Mouse (Mus musculus) testis, postnatal 14 days (tissue): ENCODE data around the gene Ddx54.
A peak's percentile ranks its signal among the peaks of the same experiment; 100 is the strongest.

ENCODE experiments used
- DNase-seq: peaks from one replicate; pipeline ENCODE4 v3.0.0; 2021; ENCODE audit warnings: low spot score

The Ddx54 gene

DNA sequence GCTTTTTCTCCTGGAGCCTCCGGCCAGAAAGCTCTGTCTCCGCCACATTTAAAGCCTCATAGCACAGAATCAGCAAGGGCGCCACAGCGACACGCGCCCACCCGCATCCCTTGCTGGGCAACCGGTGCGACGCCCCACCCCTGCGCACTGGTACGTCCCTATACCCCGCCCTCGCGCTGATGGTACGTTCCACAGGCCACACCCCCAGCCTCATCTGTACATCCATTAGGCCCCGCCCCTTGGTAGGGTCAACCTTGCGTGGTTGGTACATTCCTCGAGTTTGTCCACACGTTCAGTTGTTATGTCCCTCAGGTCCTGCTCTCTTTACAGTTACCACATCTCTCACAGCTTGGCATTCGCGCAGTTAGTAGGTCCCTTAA, at the start of gene Ddx54, which contains the start of gene Rita1:
Gene Ddx54, plus strand, starts transcription at position 298 of the 380 bp plus-strand sequence.
Gene Rita1, minus strand, starts transcription at position 148 of the 380 bp plus-strand sequence.
- DNase-seq = peak; percentile 96

DNA sequence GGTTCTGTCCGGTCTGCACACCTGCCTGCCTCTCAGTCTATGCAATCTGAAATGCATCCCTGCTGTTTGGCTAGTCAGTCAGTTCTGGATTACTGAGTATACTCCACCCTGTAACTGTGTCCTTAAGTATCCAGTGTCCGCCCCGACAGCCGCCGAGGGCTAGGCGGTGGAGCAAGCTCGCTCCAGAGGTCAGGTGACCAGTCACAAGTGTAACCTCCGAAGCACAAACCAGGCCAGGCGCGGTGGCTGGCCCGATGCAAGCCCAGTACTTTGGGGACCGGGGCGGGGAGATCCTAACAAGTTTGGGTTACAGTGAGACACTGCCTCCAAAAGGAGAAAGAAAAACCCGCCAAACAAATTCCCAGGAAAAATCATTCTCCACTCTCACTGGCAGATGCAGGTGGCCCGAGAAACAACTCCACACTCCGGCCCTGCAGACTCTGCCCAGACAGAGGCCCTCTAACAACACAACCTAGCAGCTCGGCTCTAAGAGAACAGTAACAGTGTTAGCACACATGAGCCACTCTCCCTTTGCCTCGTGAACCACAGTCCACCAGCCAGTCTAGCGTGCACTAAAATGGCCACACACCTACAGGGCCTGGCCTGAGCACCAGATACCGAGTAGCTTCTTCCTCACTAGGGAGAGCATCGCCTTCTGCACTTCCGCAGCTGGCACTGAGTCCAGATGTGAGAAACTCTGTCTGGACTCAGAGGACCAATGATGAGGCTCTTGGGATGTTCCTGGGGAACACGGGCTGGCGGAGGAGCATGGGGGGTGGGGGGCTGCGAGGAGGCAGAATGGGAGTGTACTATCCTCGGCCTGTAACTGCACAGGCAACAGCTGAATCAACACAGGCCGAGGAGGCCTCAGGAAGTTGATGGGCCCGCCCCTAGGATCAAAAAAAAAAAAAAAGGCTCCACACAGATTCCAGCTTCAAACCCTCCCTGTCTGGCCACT, 49.3 kb upstream of the Ddx54 start:
- peak; percentile 57 for DNase-seq

DNA sequence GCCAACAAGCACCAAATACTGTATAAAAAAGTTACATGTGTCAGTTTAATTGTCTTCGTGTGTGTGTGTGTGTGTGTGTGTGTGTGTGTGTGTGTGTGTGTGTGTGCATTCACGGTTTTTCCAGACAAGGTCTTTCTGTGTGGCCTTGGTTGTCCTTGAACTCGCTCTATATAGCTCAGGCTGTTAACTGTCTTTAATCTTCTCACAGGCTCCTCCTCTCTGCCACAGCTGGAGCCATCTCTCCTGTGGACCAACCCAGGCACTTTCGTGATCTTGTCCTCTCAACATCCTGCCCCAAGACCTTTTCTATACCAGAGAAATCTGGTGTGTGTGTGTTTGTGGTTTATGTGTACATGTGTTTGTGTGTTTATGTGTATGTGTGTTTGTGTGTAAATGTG, 48.6 kb upstream of the Ddx54 start:
- no peak for DNase-seq

DNA sequence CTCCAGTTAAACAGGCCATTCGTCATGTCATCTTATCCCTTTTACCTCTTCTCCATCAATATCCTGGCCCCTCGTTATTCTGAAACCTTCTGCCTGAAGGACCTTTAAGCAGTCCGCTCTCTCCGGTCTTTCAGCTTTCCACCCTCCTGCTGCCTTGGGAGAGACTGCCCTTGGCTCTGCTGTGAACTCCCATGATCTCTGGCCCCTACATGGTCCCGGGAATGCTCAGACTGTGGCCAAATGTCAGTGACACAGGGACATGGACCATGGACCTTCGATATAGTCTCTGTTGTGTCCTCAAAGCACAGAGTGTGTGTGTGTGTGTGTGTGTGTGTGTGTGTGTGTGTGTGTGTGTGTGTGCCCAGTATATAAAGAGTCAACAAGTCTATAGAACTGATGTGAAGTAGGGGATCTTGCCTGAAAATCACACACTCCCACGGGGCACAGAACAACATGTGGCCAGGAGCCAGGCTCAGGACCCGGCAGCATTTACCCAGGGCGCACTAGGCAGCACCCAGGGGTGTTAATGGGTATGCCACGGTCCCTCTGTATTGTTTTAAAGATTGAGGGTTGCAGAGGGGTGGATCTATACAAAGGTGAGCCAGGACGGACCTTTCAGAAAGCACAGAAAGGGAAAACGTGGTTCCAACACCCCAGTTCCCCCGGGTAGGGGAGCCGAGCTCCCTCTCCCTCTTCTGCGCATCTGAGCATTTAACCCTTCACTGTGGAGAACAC, 47.2 kb upstream of the Ddx54 start:
- no peak for DNase-seq

DNA sequence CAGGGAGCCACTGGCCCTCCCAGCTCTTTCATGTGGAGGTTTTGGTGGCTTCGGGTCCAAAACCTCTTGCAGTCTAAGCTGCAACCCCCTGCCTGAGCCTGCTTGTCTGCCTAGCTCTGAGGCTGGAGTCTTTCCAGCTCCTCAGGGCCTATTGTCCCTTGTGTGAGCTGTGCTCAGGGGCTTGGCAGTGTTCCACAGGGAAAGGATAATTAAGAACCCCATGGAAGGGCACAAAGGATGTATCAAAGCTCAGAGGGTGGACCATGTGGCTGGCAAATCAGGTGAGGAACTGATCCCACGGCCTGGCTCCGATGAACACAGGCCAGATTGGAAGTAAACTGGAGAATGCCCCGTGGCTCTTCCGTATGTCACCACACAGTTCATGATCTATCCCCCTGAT, 46.4 kb upstream of the Ddx54 start:
- peak; percentile 51 for DNase-seq

DNA sequence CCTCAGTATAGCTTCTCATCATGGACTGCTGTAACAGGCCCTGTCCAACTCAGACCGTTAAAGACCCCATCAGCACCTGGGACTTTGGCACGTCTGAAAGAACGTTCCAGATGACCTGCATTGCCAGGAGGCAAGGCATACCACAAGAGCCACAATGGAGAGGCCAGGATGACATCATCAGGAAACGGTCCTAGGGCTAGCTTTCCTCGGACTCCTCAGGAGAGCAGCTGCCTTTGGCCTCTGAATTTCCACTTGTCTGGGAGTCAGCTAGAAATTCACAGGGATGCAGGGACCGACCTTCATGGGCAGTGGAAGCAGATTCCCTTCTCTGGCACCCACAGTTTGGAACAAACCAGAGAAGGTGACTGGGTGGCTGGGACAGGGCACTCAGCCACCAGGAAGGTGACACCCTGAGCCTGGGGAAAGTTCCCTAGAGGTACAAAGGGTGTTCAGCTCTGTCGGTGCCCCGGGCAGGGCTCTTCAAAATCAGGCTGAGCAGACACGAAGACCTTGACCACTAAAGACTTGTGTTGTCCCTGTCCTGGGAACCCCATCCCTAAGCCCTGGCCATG, 45.8 kb upstream of the Ddx54 start:
- no peak for DNase-seq

DNA sequence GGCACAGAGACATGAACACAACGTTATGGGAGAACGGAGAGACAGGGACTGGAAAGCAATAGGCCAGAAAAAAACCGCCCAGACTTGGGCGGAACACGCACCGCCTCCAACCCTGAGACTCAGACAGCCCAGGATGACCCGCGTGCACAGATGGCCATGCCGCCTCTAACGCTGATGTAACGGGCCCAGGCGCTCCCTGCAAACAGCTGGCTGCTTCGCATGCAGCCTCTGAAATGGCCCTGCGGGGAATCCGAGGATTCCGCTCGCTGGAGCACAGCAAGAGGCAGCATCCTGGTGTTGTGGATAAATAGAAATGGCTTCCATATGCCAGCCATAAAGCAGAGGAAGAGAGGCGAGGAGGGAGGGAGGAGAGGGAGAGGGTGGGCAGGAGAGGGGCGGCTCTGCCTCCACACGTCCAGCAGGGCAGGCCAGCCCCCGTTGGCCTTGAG, 45.3 kb upstream of the Ddx54 start:
- peak; percentile 59 for DNase-seq

DNA sequence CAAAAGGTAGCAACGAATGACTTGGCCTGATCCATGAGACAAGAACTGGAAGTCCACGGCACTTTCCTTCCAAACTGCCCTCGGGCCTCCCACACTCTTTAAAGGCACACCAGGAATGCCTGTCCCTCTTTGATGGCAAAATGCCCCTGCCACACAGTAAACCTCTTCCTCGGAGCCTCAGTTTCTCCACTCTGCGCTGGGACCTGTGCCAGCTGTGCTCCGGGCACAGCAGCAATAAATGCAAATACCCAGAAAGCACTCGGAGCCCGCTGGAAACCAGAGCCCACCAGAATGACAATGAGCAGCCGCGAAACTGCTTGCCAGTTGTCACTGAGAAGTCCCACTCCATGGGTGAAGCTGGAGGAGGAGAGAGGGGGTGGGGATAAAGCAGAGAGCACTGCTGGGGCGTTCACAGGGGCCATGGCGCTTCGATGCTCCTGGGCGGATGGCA, 44.8 kb upstream of the Ddx54 start:
- DNase-seq = no peak

DNA sequence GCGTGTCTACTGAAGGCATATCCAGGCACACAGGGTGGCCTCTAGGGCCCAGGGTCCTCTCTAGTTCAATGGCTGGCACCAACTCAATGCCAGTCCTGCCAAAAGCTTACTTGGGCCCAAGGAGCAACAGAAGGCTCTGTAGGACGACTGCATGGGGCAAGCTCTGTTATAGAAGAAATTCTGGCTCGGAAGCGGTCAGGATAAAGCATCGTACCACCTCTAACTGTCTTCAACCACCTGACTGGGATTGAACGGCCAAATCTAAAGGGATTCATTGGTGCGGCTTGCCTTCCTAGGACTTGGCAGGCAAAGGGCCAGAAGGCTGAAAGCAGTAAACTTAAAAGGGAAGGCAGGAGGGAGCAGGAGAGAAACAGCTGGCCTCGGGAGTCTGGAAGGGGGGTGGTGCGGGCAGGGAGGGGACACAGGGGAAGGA, 44.2 kb upstream of the Ddx54 start:
- no peak for DNase-seq

DNA sequence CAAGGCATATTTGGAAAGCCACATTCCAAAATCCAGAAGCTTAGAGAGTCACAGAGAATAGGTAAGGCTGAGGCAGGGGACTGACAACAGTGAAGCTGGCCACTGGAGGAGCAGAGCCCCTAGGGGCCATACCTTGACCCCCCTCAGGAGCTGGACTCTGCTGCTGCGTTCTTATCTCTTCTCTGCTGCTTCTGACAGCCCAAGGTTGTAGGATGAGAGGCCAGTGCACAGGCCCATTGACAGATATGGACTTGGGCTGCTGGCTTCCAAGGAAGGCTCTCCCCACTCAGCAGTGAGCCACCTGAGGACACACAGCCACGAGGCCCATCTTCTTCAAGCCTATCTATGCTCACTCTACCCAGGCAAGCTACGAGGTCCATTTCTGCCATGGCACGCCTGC, 43.6 kb upstream of the Ddx54 start:
- no peak for DNase-seq

DNA sequence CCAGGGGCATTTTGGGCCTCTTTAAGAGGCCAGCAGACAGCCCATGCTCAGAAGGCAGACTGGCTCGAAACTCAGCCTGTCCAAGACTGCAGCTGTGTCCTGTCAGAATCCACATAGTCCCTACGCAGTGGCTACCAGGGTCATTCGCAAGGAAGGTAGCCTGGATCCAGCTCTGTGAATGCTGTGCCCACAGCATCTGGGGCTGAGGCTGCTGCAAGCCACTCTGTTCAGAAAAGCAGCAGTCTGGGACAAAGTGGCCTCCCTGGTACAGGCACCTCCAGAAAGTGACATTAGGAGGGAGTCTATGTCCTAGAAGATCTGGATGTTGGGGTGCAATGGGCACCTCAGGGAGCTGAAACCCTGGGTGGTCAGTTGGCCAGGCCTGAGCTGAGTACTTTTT, 42.7 kb upstream of the Ddx54 start:
- no peak for DNase-seq

DNA sequence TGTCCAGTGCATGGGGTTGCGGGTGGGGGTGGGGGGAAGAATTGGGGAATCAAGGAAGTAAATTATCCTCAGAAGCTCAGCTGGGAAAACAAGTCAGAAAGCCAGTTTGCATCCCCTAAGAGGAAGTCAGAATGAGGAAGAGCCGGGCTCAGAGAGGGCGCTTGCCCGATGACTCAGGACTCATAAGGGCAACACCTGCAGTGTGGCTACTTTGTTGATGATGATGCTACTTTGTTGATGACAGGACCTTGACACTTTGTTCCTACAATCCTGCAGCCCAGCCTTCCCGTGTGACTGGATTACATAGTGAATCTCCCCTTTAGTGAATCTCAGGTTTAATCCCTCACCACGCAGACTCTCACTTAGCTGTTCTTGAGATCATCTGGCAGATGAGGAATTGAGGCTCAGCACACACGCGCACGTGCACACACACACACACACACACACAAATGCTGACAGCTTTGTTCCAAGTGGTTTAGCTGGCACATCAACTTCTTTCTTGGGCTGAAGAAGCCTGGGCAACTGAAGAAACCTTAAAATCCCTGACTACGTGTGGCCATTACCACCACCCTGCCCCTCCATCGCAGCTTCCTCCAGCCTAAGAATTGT, 42.1 kb upstream of the Ddx54 start:
- no peak for DNase-seq

DNA sequence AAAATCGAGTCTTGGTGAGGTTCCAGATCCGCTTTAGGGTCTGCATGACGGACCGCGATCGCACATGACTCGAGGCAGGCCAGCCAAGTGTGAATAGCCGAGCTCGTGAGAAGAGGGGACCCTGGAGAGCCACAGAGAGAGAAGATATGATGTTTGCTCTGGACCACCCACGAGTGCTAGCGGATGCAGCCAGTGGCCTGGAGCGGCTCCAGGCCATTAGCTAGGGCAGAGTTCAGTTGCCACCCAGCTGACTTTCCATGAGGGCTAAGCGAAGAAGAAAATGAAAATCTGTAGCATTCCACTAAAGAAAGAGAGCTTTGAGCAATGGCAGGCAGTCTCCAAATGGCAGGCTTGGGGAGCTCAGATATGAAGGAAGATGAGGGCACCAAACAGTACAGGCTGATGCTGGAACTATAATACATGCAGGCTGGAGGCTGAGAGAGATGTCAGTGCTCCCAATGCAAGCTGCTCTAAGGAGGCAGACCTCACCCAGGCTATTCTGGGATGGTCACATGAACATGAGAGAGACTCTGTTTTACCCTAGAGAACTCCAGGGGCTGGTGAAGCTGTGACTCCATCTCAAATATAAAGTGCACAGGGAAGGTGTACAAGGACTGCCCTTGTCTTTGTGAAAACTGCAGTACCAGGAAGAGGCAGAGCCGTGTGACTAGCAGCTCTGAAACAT, 41.3 kb upstream of the Ddx54 start:
- no peak for DNase-seq

DNA sequence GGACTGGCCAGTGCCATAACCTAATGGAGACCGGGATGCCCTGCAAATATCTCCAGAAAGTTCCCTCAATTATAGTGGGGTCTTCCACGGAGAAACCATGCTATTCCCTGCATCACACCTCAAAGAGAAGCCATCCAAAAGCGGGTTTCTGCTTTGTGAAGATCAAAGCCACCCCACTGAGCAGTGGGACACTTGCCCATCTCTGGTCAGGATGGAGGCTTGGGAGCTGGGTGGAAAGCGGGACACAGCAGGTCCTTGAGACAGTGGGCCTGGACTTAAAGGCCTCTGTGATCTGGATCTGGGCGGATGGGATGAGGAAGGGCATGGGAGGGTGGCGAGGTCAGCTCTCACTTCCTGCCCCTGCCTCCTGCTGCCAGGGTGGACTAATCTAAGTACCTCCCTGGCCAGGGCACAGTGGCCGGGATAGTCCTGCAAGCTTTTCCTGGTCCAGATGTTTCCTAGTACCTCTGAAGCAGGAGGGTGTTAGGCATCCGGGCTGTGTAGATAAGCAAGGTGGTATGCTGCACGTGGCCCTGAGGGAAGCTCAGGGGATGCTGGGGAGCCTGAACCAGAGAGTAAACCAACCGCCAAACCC, 38.0 kb upstream of the Ddx54 start:
- no peak for DNase-seq

DNA sequence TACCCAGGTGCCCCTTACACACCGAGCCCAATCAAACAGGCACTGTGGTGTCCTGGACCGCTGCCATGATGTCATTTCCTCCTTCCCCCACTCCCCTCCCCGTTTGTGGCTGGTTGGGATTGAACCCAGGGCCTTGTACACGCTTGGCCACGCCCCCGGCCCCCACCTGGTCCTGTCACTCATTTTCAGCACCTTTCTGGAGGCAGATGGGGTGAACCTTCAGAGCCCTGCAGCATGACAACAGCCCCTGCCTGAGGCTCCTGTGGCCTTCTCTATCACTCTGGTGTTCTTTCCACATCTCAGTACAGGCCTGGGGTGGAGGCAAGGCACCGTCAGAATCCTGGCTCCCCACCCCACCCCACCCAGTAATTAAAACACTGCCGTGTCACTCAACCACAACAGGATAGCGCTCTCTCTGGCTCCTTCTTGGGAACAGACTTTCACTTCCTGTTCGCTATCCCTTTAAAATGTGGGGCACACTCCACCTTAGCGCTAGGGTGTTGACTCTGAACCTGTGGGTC, 35.7 kb upstream of the Ddx54 start:
- no peak for DNase-seq

DNA sequence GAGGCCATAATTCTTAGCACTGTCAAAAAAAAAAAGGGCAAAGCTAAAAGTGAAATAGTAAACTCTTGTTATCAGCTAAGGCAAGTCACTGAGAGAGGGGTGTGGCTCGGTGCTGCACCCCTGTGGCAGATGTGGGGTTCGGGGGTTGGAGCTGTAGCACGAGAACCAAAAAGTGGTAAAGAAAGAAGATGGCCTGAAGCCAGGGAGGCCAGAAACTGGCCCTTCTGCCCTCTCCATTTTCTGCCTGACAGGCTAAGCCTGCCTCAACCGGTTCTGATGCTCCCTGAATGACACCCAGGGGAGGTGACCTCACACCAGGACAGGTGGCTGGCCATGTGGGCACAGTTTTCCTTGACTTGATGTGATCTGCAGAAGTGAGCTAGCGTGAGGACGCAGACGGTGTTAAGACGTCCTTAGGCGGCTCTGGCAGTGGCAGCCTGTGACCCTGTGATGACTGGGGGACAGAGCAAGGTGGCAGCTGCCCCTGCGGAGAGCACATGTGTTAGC, 34.6 kb upstream of the Ddx54 start:
- no peak for DNase-seq

DNA sequence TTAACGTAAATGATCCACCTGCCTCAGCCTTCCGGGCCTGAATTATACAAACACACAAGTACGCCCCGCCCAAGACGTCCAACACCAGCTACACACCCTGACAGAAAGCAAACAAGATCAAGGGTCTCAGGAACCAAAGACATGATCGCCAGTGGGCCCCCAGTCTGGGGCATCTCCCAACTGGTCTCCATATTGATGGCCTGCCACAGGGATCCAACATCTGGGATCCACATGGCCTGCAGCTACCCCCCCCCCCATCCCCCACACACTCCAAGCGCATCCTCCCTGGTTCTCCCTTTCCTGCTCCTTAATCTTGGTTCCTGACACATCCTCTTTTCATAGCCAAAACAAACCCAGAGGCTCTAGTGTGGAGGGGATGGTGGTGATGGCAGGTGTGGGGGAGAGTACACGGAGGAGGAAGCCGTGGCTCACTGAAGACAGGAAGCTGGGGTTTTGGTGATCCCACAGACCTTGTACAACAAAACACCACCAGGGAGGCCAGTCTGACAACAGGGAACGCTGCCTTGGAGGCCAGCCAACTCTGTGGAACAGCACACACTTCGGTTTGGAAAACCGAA, 33.9 kb upstream of the Ddx54 start:
- DNase-seq = no peak

DNA sequence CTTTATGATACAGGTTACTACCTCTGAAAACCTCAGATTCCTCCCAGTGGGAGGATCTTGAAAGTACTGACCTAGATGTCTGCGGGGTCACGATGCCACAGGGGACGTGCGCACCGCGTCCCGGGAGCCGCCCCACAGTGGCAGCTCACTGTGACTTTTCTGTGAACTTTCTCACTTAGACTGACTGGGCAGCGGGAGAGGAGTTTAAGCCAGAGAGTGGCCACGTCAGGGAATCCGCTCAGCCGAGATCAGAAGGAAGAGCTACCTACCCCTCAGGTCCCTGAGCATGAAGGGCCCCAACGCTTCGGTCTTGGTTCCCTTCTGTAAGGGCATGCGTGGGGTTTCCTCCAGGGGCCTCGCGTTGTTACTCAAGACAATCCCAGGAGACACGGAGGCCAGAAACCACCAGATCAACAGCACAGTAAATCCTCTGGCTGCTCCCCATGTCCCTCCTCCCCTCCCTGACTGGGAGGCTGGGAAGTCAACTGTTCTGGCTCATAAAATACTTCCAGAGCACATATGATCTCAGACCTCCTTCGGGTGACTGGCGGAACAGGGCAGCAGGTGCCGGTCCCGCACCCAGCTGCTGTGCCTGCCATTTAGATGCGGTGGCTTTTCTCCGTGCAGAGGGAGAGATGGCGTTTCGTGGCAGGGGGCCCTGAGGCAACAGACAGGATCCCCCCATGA, 33.2 kb upstream of the Ddx54 start:
- DNase-seq = no peak

DNA sequence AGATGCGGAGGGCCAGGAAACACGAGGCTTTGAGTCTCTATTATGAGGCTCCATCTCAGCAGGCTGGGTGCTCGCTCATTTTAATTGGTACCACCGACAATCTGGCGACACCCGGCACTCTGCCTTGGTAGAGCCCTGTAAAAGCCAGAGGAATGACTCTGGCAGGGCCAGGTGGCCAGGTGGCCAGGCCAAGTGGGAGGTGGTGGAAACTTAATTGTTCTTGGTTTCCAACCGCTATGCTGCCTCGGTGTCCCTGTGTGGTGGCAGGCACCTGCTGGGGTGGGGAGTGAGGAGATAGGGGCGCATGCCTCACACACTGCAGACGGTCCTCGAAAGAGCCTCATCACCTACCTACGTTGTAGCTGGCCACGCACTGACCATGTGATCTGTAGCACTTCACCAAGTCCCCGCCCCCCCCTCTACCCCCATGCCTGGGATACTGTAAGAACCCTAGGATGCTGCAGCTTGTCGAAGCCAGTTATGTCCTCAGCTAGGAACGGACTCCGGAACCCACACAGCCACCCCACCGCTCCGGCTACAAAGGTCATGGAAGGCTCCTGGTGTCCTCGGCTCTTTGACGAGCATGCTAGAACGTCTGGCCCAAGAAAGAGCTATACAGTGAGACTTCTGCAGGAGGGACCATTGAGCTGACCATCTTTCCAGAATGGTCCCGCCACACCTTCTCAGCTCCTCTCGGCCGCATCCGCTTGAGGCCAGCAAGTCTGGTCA, 32.5 kb upstream of the Ddx54 start:
- DNase-seq = no peak
